Mouse (Mus musculus) heart, embryonic 12.5 days (tissue): ENCODE results near the gene 6330409D20Rik. TPM values are rescaled to one million over a fixed set of nuclear protein-coding genes. Genes with fewer than 3 reads are reported as not detected.
A peak's percentile ranks its signal among the peaks of the same experiment; 100 is the strongest.

ENCODE experiments used
- ATAC-seq: fragments of 200-750 bp; cut with Nextera tagmentation; 2 replicates; pipeline ENCODE4 v1.8.0; 2017; ENCODE audit warnings: moderate TSS enrichment, moderate library complexity; ENCODE audit not compliant: insufficient number of reproducible peaks, low FRiP score
- H3K27ac ChIP-seq: fragments of 300-500 bp; sonication (generic); 2 replicates; pipeline ENCODE4 v1.5.1; 2016; ENCODE audit warnings: mild to moderate bottlenecking, moderate library complexity; ENCODE audit not compliant: poor library complexity, severe bottlenecking
- H3K27me3 ChIP-seq: fragments of 300-500 bp; sonication (generic); replicated peaks from 2 replicates; pipeline ENCODE4 v1.6.1; 2016; ENCODE audit warnings: mild to moderate bottlenecking, moderate library complexity
- H3K36me3 ChIP-seq: fragments of 300-500 bp; sonication (generic); 2 replicates; pipeline ENCODE4 v1.6.1; 2016; ENCODE audit warnings: mild to moderate bottlenecking, moderate library complexity
- H3K4me1 ChIP-seq: fragments of 300-500 bp; sonication (generic); replicated peaks from 2 replicates; pipeline ENCODE4 v1.6.1; 2016; ENCODE audit warnings: mild to moderate bottlenecking
- H3K4me2 ChIP-seq: fragments of 300-500 bp; sonication (generic); 2 replicates; pipeline ENCODE4 v1.6.1; 2016; ENCODE audit warnings: mild to moderate bottlenecking, moderate library complexity
- H3K4me3 ChIP-seq: fragments of 300-500 bp; sonication (generic); 2 replicates; pipeline ENCODE4 v1.5.1; 2016; ENCODE audit warnings: mild to moderate bottlenecking
- H3K9ac ChIP-seq: fragments of 300-500 bp; sonication (generic); 2 replicates; pipeline ENCODE4 v1.6.1; 2016; ENCODE audit warnings: mild to moderate bottlenecking, moderate library complexity
- H3K9me3 ChIP-seq: fragments of 300-500 bp; sonication (generic); replicated peaks from 2 replicates; pipeline ENCODE4 v1.6.1; 2016; ENCODE audit warnings: mild to moderate bottlenecking, moderate library complexity
- WGBS: fragments of 180-500 bp; shearing (Covaris S2); methylation state at CpG from one replicate; pipeline ENCODE4 v1.1.7; 2016; 5-methylcytosine and 5-hydroxymethylcytosine counted together
- polyA plus RNA-seq: library from polyadenylated mRNA; unstranded; fragments of >200 nt; fragmentation: Nextera tagmentation; extraction: Ambion mirVana; gene quantifications from 2 replicates; pipeline ENCODE4 v1.2.1, GENCODE M21; 2016

The 6330409D20Rik gene
- polyA plus RNA-seq, 1 experiment from 2014 or later, result not detected

- Histone ChIP-seq H3K9me3 (no peaks in the 10 kb centered on the region), H3K9ac (no peak overlapping the region), H3K27ac (no peak overlapping the region), H3K36me3 (no peaks in the 10 kb centered on the region; the same call in 1 of the 2 replicates), H3K27me3 (no peaks in the 10 kb centered on the region), H3K4me3 (no peak overlapping the region), H3K4me1 (peaks cover 23% of the 10 kb centered on the region), H3K4me2 (no peak overlapping the region)
- 71% methylated on average over 3 of the region's 3 CpGs for WGBS
- no peak for ATAC-seq
These were observed 18.2 kb downstream of the 6330409D20Rik start for GRCm38 (mm10) chr2:32722581-32722980.

- Histone ChIP-seq H3K4me2 (peak overlapping the region; percentile 44), H3K27ac (no peak overlapping the region), H3K9me3 (no peaks in the 10 kb centered on the region), H3K4me3 (no peak overlapping the region), H3K36me3 (no peaks in the 10 kb centered on the region; the same call in 1 of the 2 replicates), H3K27me3 (no peaks in the 10 kb centered on the region), H3K4me1 (peaks cover 22% of the 10 kb centered on the region), H3K9ac (no peak overlapping the region)
- no peak for ATAC-seq
- WGBS, result 39% methylated on average over 6 of the region's 6 CpGs
These were observed 18.8 kb downstream of the 6330409D20Rik start for GRCm38 (mm10) chr2:32722046-32722445.

- peak within 1 kb of the TSS; percentile 26; the same call in 1 of the 2 replicates for H3K27ac ChIP-seq
- no peak; the same call in 1 of the 2 replicates for ATAC-seq
- no peaks in the 10 kb centered on the region for H3K9me3 ChIP-seq
- no peaks in the 10 kb centered on the region; the same call in 1 of the 2 replicates for H3K36me3 ChIP-seq
- peak within 1 kb of the TSS; percentile 42 for H3K9ac ChIP-seq
- 35% methylated on average over 8 of the region's 8 CpGs for WGBS
- H3K4me1 ChIP-seq, result peaks cover 20% of the 10 kb centered on the region
- H3K27me3 ChIP-seq, result no peaks in the 10 kb centered on the region
- peak within 1 kb of the TSS; percentile 4 for H3K4me3 ChIP-seq
- peak within 1 kb of the TSS; percentile 44 for H3K4me2 ChIP-seq
These were observed 20.1 kb downstream of the 6330409D20Rik start, which contains the start of gene Sh2d3c for GRCm38 (mm10) chr2:32720681-32721229. Sh2d3c (plus strand) TSS chr2:32721055.

GRCm38 (mm10) chr2:32720053-32720452 lies 20.8 kb downstream of the 6330409D20Rik start:
- no peak for ATAC-seq
- no peaks in the 10 kb centered on the region for H3K27me3 ChIP-seq
- 82% methylated on average over 3 of the region's 3 CpGs for WGBS

GRCm38 (mm10) chr2:32718761-32719160 lies 22.1 kb downstream of the 6330409D20Rik start:
- H3K4me1 ChIP-seq, result peaks cover 38% of the 10 kb centered on the region
- H3K4me3 ChIP-seq, result no peak overlapping the region
- no peaks in the 10 kb centered on the region for H3K36me3 ChIP-seq
- 58% methylated on average over 9 of the region's 9 CpGs for WGBS
- no peak for ATAC-seq
- no peaks in the 10 kb centered on the region for H3K9me3 ChIP-seq
- no peak overlapping the region for H3K9ac ChIP-seq
- H3K27ac ChIP-seq, result no peak overlapping the region
- H3K4me2 ChIP-seq, result no peak overlapping the region
- no peaks in the 10 kb centered on the region for H3K27me3 ChIP-seq

More at GRCm38 (mm10) chr2:32720053-32720452, 20.8 kb downstream of the 6330409D20Rik start:
- Histone ChIP-seq H3K9me3 (no peaks in the 10 kb centered on the region), H3K36me3 (no peaks in the 10 kb centered on the region), H3K27ac (no peak overlapping the region), H3K4me3 (no peak overlapping the region), H3K4me1 (peaks cover 25% of the 10 kb centered on the region), H3K4me2 (no peak overlapping the region), H3K9ac (no peak overlapping the region)

- H3K27ac ChIP-seq, result peak overlapping the region; percentile 94
- 23% methylated on average over 4 of the region's 4 CpGs for WGBS
- H3K9ac ChIP-seq, result peak overlapping the region; percentile 15
- ATAC-seq, result no peak
- peaks cover 35% of the 10 kb centered on the region for H3K4me1 ChIP-seq
- H3K27me3 ChIP-seq, result no peaks in the 10 kb centered on the region
- no peaks in the 10 kb centered on the region for H3K9me3 ChIP-seq
- no peak overlapping the region for H3K4me3 ChIP-seq
- peaks cover 16% of the 10 kb centered on the region for H3K36me3 ChIP-seq
- H3K4me2 ChIP-seq, result peak overlapping the region; percentile 29
These were observed 25.8 kb downstream of the 6330409D20Rik start for GRCm38 (mm10) chr2:32714987-32715425.

- H3K9ac ChIP-seq, result peak overlapping the region; percentile 64
- no peaks in the 10 kb centered on the region for H3K9me3 ChIP-seq
- peaks cover 35% of the 10 kb centered on the region for H3K4me1 ChIP-seq
- peaks cover 22% of the 10 kb centered on the region for H3K36me3 ChIP-seq
- no peaks in the 10 kb centered on the region for H3K27me3 ChIP-seq
- WGBS, result 37% methylated on average over 11 of the region's 11 CpGs
- peak overlapping the region; percentile 94 for H3K27ac ChIP-seq
- peak overlapping the region; percentile 80 for H3K4me2 ChIP-seq
- ATAC-seq, result no peak
- H3K4me3 ChIP-seq, result no peak overlapping the region
These were observed 26.5 kb downstream of the 6330409D20Rik start for GRCm38 (mm10) chr2:32714117-32714986.

GRCm38 (mm10) chr2:32712934-32713817 lies 27.6 kb downstream of the 6330409D20Rik start, which contains the start of gene Cdk9:
Cdk9 (minus strand) TSS chr2:32713076.
- Histone ChIP-seq H3K9ac (peak within 1 kb of the TSS; percentile 77), H3K4me2 (peak within 1 kb of the TSS; percentile 80), H3K4me1 (peaks cover 35% of the 10 kb centered on the region), H3K4me3 (peak within 1 kb of the TSS; percentile 93), H3K27me3 (no peaks in the 10 kb centered on the region), H3K9me3 (no peaks in the 10 kb centered on the region), H3K27ac (peak within 1 kb of the TSS; percentile 94), H3K36me3 (peaks cover 34% of the 10 kb centered on the region)
- ATAC-seq, result peak; percentile 90
- 3% methylated on average over 43 of the region's 79 CpGs for WGBS

GRCm38 (mm10) chr2:32712586-32712933 lies 28.3 kb downstream of the 6330409D20Rik start:
- WGBS, result under 1% methylated on average over 28 of the region's 44 CpGs
- Histone ChIP-seq H3K4me1 (peaks cover 35% of the 10 kb centered on the region), H3K9ac (peak overlapping the region; percentile 77), H3K27ac (peak overlapping the region; percentile 94), H3K4me2 (peak overlapping the region; percentile 80), H3K27me3 (no peaks in the 10 kb centered on the region), H3K4me3 (peak overlapping the region; percentile 93), H3K9me3 (no peaks in the 10 kb centered on the region), H3K36me3 (peaks cover 40% of the 10 kb centered on the region)
- peak; percentile 90 for ATAC-seq

- Histone ChIP-seq H3K4me2 (peak overlapping the region; percentile 80), H3K4me3 (peak overlapping the region; percentile 93), H3K9me3 (no peaks in the 10 kb centered on the region), H3K4me1 (peaks cover 35% of the 10 kb centered on the region), H3K27ac (peak overlapping the region; percentile 94), H3K36me3 (peaks cover 45% of the 10 kb centered on the region), H3K9ac (peak overlapping the region; percentile 77), H3K27me3 (no peaks in the 10 kb centered on the region)
- WGBS, result 0% methylated on average over 41 of the region's 41 CpGs
- ATAC-seq, result peak; percentile 54
These were observed 28.7 kb downstream of the 6330409D20Rik start for GRCm38 (mm10) chr2:32712108-32712551.
